Mouse (Mus musculus): ENCODE measurements at regions not wholly inside any gene's neighbourhood (a gene's known extent, or its start where the extent isn't known, plus 50 kb on each side); places are given as distances from the start of the nearest gene placed in this dataset.

DNA sequence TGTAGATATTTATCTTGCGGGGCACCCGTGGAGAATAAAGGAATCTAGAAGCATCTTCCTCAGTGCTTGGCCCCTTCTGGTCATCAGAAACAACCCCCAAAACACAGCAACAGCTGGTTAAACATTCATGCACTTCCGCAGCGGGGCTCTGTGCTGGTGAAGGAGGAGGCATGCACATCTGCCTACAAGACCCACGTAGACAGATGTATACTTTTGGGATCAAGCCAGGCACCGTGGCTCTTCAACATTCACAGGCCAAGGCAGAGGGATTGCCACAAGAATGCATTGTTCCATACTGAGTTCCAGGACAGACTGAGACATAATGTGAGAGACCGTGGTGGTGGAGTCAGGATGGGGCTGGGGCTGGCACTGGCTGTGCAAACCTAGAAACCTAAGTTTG is 103.0 kb upstream of the Tmem260 start:
- Histone ChIP-seq H3K4me1 (replicated peaks; ENCODE audit: insufficient read depth, low read length) (no peaks in the 10 kb centered on the region), H3K27me3 (ENCODE audit: insufficient read depth, low read length) (no peaks in the 10 kb centered on the region), H3K4me3 (replicated peaks; ENCODE audit: low read depth, low read length) (no peak overlapping the region), H3K9me3 (replicated peaks; ENCODE audit: low read length) (no peaks in the 10 kb centered on the region), H3K9ac (ENCODE audit: low read depth, low read length) (no peak overlapping the region), H3K4me2 (ENCODE audit: low read length) (no peak overlapping the region), H3K36me3 (ENCODE audit: insufficient read depth, low read length) (no peaks in the 10 kb centered on the region), H3K27ac (no peak overlapping the region)
- 61% methylated on average over 7 of the region's 7 CpGs for WGBS
- TF ChIP-seq CTCF (IDR thresholded peaks at IDR 0.05; ENCODE audit: low read depth) = no peak
- DNase-seq (ENCODE audit: low spot score) (no peak), ATAC-seq (replicated peaks; ENCODE audit: low FRiP score, low read depth) (no peak)

GRCm38 (mm10) chr14:48345956-48346355 is 100.0 kb upstream of the Tmem260 start:
- no peak for DNase-seq (ENCODE audit: low spot score)
- Histone ChIP-seq H3K9me3 (replicated peaks; ENCODE audit: low read length) (no peaks in the 10 kb centered on the region), H3K27me3 (ENCODE audit: insufficient read depth, low read length) (no peaks in the 10 kb centered on the region), H3K27ac (no peak overlapping the region), H3K36me3 (ENCODE audit: insufficient read depth, low read length) (no peaks in the 10 kb centered on the region), H3K4me2 (ENCODE audit: low read length) (no peak overlapping the region), H3K4me3 (replicated peaks; ENCODE audit: low read depth, low read length) (no peak overlapping the region), H3K4me1 (replicated peaks; ENCODE audit: insufficient read depth, low read length) (no peaks in the 10 kb centered on the region), H3K9ac (ENCODE audit: low read depth, low read length) (no peak overlapping the region)
- ATAC-seq (replicated peaks; ENCODE audit: low FRiP score, low read depth) = no peak
- WGBS = 83% methylated on average over 7 of the region's 7 CpGs
- no peak for TF ChIP-seq CTCF (IDR thresholded peaks at IDR 0.05; ENCODE audit: low read depth)

GRCm38 (mm10) chr14:48349392-48350044 is 96.4 kb upstream of the Tmem260 start:
- H3K27me3 ChIP-seq (ENCODE audit: insufficient read depth, low read length) = no peaks in the 10 kb centered on the region
- DNase-seq (ENCODE audit: low spot score) = no peak
- no peaks in the 10 kb centered on the region for H3K4me1 ChIP-seq (replicated peaks; ENCODE audit: insufficient read depth, low read length)
- H3K36me3 ChIP-seq (ENCODE audit: insufficient read depth, low read length) = no peaks in the 10 kb centered on the region
- WGBS = 85% methylated on average over 9 of the region's 9 CpGs
- no peak overlapping the region for H3K4me3 ChIP-seq (replicated peaks; ENCODE audit: low read depth, low read length)
- no peak overlapping the region for H3K4me2 ChIP-seq (ENCODE audit: low read length)
- no peak for ATAC-seq (replicated peaks; ENCODE audit: low FRiP score, low read depth)
- H3K27ac ChIP-seq = no peak overlapping the region
- no peak overlapping the region for H3K9ac ChIP-seq (ENCODE audit: low read depth, low read length)
- H3K9me3 ChIP-seq (replicated peaks; ENCODE audit: low read length) = no peaks in the 10 kb centered on the region
- TF ChIP-seq CTCF (IDR thresholded peaks at IDR 0.05; ENCODE audit: low read depth) = no peak

GRCm38 (mm10) chr14:48351652-48352051 is 94.3 kb upstream of the Tmem260 start:
- no peak overlapping the region for H3K27ac ChIP-seq
- no peak overlapping the region for H3K4me3 ChIP-seq (replicated peaks; ENCODE audit: low read depth, low read length)
- no peaks in the 10 kb centered on the region for H3K4me1 ChIP-seq (replicated peaks; ENCODE audit: insufficient read depth, low read length)
- ATAC-seq (replicated peaks; ENCODE audit: low FRiP score, low read depth) (no peak), DNase-seq (ENCODE audit: low spot score) (no peak)
- no peak for TF ChIP-seq CTCF (IDR thresholded peaks at IDR 0.05; ENCODE audit: low read depth)
- no peak overlapping the region for H3K9ac ChIP-seq (ENCODE audit: low read depth, low read length)
- no peaks in the 10 kb centered on the region for H3K9me3 ChIP-seq (replicated peaks; ENCODE audit: low read length)
- H3K36me3 ChIP-seq (ENCODE audit: insufficient read depth, low read length) = no peaks in the 10 kb centered on the region
- no peaks in the 10 kb centered on the region for H3K27me3 ChIP-seq (ENCODE audit: insufficient read depth, low read length)
- no peak overlapping the region for H3K4me2 ChIP-seq (ENCODE audit: low read length)
- WGBS = 62% methylated on average over 5 of the region's 6 CpGs

GRCm38 (mm10) chr14:48352825-48353224 is 93.1 kb upstream of the Tmem260 start:
- no peaks in the 10 kb centered on the region for H3K27me3 ChIP-seq (ENCODE audit: insufficient read depth, low read length)
- TF ChIP-seq CTCF (IDR thresholded peaks at IDR 0.05; ENCODE audit: low read depth) = no peak
- ATAC-seq (replicated peaks; ENCODE audit: low FRiP score, low read depth) (no peak), DNase-seq (ENCODE audit: low spot score) (no peak)
- H3K9me3 ChIP-seq (replicated peaks; ENCODE audit: low read length) = no peaks in the 10 kb centered on the region
- H3K36me3 ChIP-seq (ENCODE audit: insufficient read depth, low read length) = no peaks in the 10 kb centered on the region
- H3K4me3 ChIP-seq (replicated peaks; ENCODE audit: low read depth, low read length) = no peak overlapping the region
- H3K27ac ChIP-seq = no peak overlapping the region
- no peaks in the 10 kb centered on the region for H3K4me1 ChIP-seq (replicated peaks; ENCODE audit: insufficient read depth, low read length)
- H3K4me2 ChIP-seq (ENCODE audit: low read length) = no peak overlapping the region
- no peak overlapping the region for H3K9ac ChIP-seq (ENCODE audit: low read depth, low read length)

DNA sequence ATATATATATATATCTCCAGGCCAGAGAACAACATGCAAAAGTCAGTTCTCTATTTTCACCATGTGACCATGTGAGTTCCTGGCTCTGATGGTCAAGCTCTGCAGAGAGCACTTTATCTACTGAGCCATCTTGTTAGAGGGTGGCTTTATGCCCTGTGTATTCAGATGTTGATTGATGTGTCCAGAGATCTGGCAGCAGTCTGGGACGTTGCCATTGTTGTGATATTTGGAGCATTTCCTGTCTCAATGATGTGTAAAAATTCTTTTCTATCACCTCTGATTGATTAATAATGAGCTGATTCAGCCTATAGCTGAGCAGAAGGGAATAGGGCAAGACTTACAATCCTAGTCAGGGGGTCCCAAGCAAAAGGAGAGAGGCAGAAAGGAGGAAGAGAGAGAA is 91.7 kb upstream of the Tmem260 start:
- Histone ChIP-seq H3K4me1 (replicated peaks; ENCODE audit: insufficient read depth, low read length) (no peaks in the 10 kb centered on the region), H3K9ac (ENCODE audit: low read depth, low read length) (no peak overlapping the region), H3K36me3 (ENCODE audit: insufficient read depth, low read length) (no peaks in the 10 kb centered on the region), H3K27ac (no peak overlapping the region), H3K4me2 (ENCODE audit: low read length) (no peak overlapping the region), H3K4me3 (replicated peaks; ENCODE audit: low read depth, low read length) (no peak overlapping the region), H3K9me3 (replicated peaks; ENCODE audit: low read length) (no peaks in the 10 kb centered on the region), H3K27me3 (ENCODE audit: insufficient read depth, low read length) (no peaks in the 10 kb centered on the region)
- no peak for TF ChIP-seq CTCF (IDR thresholded peaks at IDR 0.05; ENCODE audit: low read depth)
- no peak for ATAC-seq (replicated peaks; ENCODE audit: low FRiP score, low read depth)
- no peak for DNase-seq (ENCODE audit: low spot score)
- WGBS = 28% methylated on average over 1 of the region's 1 CpGs

DNA sequence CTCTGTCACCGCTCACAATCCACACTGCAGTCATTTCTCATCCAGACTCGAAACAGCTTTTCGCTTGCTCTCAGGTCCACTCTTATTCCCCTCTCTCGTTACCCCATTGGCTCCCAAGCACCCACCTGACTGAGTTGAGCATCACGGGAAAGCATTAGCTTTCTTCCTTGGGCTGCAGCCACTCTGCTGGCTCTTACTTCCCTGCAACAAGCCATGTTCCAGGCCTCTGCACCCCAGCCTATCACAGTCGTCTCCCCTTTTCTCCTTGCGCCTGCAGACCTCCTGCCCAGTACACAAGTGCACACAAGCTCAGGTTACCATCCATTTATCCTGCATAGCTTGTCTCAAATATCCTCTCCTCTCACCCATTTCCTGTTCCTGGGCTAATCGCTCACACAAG is 88.5 kb upstream of the Tmem260 start:
- Histone ChIP-seq H3K4me3 (replicated peaks; ENCODE audit: low read depth, low read length) (no peak overlapping the region), H3K27me3 (ENCODE audit: insufficient read depth, low read length) (no peaks in the 10 kb centered on the region), H3K27ac (no peak overlapping the region), H3K9ac (ENCODE audit: low read depth, low read length) (no peak overlapping the region), H3K4me1 (replicated peaks; ENCODE audit: insufficient read depth, low read length) (no peaks in the 10 kb centered on the region), H3K36me3 (ENCODE audit: insufficient read depth, low read length) (no peaks in the 10 kb centered on the region), H3K9me3 (replicated peaks; ENCODE audit: low read length) (no peaks in the 10 kb centered on the region), H3K4me2 (ENCODE audit: low read length) (no peak overlapping the region)
- 47% methylated on average over 8 of the region's 8 CpGs for WGBS
- no peak for ATAC-seq (replicated peaks; ENCODE audit: low FRiP score, low read depth)
- DNase-seq (ENCODE audit: low spot score) = no peak
- TF ChIP-seq CTCF (IDR thresholded peaks at IDR 0.05; ENCODE audit: low read depth) = no peak

Data from kidney, postnatal 0 days (tissue).